Mouse (Mus musculus) forebrain, embryonic 10.5 days (tissue): ENCODE data around the gene Rbp1. TPM values are rescaled to one million over a fixed set of nuclear protein-coding genes. Genes with fewer than 3 reads are reported as not detected.

Experiments used
- DNase-seq: peaks from one replicate; pipeline ENCODE4 v3.0.0-alpha.2; 2017; ENCODE audit warnings: low spot score; ENCODE audit errors: extremely low spot score
- H3K27ac ChIP-seq: fragments of 300-500 bp; sonication (generic); 2 replicates; pipeline ENCODE4 v1.5.1; 2016; ENCODE audit warnings: mild to moderate bottlenecking
- H3K27me3 ChIP-seq: fragments of 300-500 bp; sonication (generic); 2 replicates; pipeline ENCODE4 v1.6.1; 2016; ENCODE audit warnings: mild to moderate bottlenecking; ENCODE audit not compliant: poor library complexity, severe bottlenecking
- H3K36me3 ChIP-seq: fragments of 300-500 bp; sonication (generic); replicated peaks from 2 replicates; pipeline ENCODE4 v1.6.1; 2016; ENCODE audit warnings: mild to moderate bottlenecking, moderate library complexity
- H3K4me1 ChIP-seq: fragments of 300-500 bp; sonication (generic); 2 replicates; pipeline ENCODE4 v1.6.1; 2016
- H3K4me3 ChIP-seq: fragments of 300-500 bp; sonication (generic); 2 replicates; pipeline ENCODE4 v1.5.1; 2016; ENCODE audit warnings: mild to moderate bottlenecking, moderate library complexity
- H3K9me3 ChIP-seq: fragments of 300-500 bp; sonication (generic); 2 replicates; pipeline ENCODE4 v1.6.1; 2016; ENCODE audit warnings: mild to moderate bottlenecking, moderate library complexity
- WGBS: fragments of 180-500 bp; shearing (Covaris S2); methylation state at CpG from one replicate; pipeline ENCODE4 v1.1.7; 2016; 5-methylcytosine and 5-hydroxymethylcytosine counted together
- polyA plus RNA-seq: library from polyadenylated mRNA; unstranded; fragments of >200 nt; fragmentation: Nextera tagmentation; extraction: Ambion mirVana; gene quantifications from 2 replicates; pipeline ENCODE4 v1.2.1, GENCODE M21; 2016

Gene Rbp1
- polyA plus RNA-seq, 1 experiment from 2014 or later: 27.9 TPM

- WGBS: 84% methylated on average over 7 of the region's 7 CpGs
- Histone ChIP-seq H3K4me1 (peaks cover 5% of the 10 kb centered on the region), H3K36me3 (no peaks in the 10 kb centered on the region), H3K4me3 (no peak overlapping the region), H3K27ac (no peak overlapping the region), H3K27me3 (no peaks in the 10 kb centered on the region), H3K9me3 (no peaks in the 10 kb centered on the region)
- DNase-seq: no peak
Observed at GRCm38 (mm10) chr9:98485020-98485419, 62.3 kb downstream of the Rbp1 start.

- DNase-seq: no peak
- no peak within 1 kb of the TSS for H3K4me3 ChIP-seq
- WGBS: 81% methylated on average over 3 of the region's 3 CpGs
- no peak within 1 kb of the TSS for H3K27ac ChIP-seq
- peaks cover 11% of the 10 kb centered on the region for H3K4me1 ChIP-seq
- no peaks in the 10 kb centered on the region for H3K27me3 ChIP-seq
- no peaks in the 10 kb centered on the region for H3K9me3 ChIP-seq
- H3K36me3 ChIP-seq: no peaks in the 10 kb centered on the region
Observed at GRCm38 (mm10) chr9:98485815-98486214, 63.1 kb downstream of the Rbp1 start, which contains the start of gene Rbp2. Gene Rbp2 (plus strand): TSS chr9:98486115.

- peaks cover 11% of the 10 kb centered on the region for H3K4me1 ChIP-seq
- 78% methylated on average over 6 of the region's 6 CpGs for WGBS
- H3K27ac ChIP-seq: no peak overlapping the region
- no peak overlapping the region for H3K4me3 ChIP-seq
- no peaks in the 10 kb centered on the region for H3K9me3 ChIP-seq
- H3K27me3 ChIP-seq: no peaks in the 10 kb centered on the region
- DNase-seq: no peak
- H3K36me3 ChIP-seq: no peaks in the 10 kb centered on the region
Observed at GRCm38 (mm10) chr9:98487273-98487672, 64.5 kb downstream of the Rbp1 start.

- H3K27me3 ChIP-seq: no peaks in the 10 kb centered on the region
- DNase-seq: no peak
- H3K9me3 ChIP-seq: no peaks in the 10 kb centered on the region
- no peak overlapping the region for H3K27ac ChIP-seq
- WGBS: 81% methylated on average over 4 of the region's 4 CpGs
- no peaks in the 10 kb centered on the region for H3K36me3 ChIP-seq
- peaks cover 11% of the 10 kb centered on the region for H3K4me1 ChIP-seq
- H3K4me3 ChIP-seq: no peak overlapping the region
Observed at GRCm38 (mm10) chr9:98489532-98489931, 66.8 kb downstream of the Rbp1 start.

GRCm38 (mm10) chr9:98490128-98490527 lies 67.4 kb downstream of the Rbp1 start:
- no peaks in the 10 kb centered on the region for H3K36me3 ChIP-seq
- H3K4me1 ChIP-seq: peaks cover 11% of the 10 kb centered on the region
- no peak for DNase-seq
- no peaks in the 10 kb centered on the region for H3K27me3 ChIP-seq
- 79% methylated on average over 4 of the region's 4 CpGs for WGBS
- no peak overlapping the region for H3K27ac ChIP-seq
- H3K4me3 ChIP-seq: no peak overlapping the region
- no peaks in the 10 kb centered on the region for H3K9me3 ChIP-seq

GRCm38 (mm10) chr9:98491071-98491470 lies 68.3 kb downstream of the Rbp1 start:
- H3K27ac ChIP-seq: no peak overlapping the region
- H3K27me3 ChIP-seq: no peaks in the 10 kb centered on the region
- no peaks in the 10 kb centered on the region for H3K9me3 ChIP-seq
- H3K36me3 ChIP-seq: no peaks in the 10 kb centered on the region
- H3K4me3 ChIP-seq: no peak overlapping the region
- no peak for DNase-seq
- peaks cover 11% of the 10 kb centered on the region for H3K4me1 ChIP-seq
- WGBS: 91% methylated on average over 5 of the region's 5 CpGs

- Histone ChIP-seq H3K9me3 (no peaks in the 10 kb centered on the region), H3K4me1 (peaks cover 11% of the 10 kb centered on the region), H3K27me3 (no peaks in the 10 kb centered on the region), H3K4me3 (no peak overlapping the region), H3K27ac (no peak overlapping the region), H3K36me3 (no peaks in the 10 kb centered on the region)
- no peak for DNase-seq
- WGBS: 86% methylated on average over 5 of the region's 5 CpGs
Observed at GRCm38 (mm10) chr9:98492212-98492611, 69.5 kb downstream of the Rbp1 start.

GRCm38 (mm10) chr9:98492821-98493220 lies 70.1 kb downstream of the Rbp1 start:
- H3K4me3 ChIP-seq: no peak overlapping the region
- DNase-seq: no peak
- 75% methylated on average over 1 of the region's 1 CpGs for WGBS

More at GRCm38 (mm10) chr9:98492821-98493220, 70.1 kb downstream of the Rbp1 start:
- Histone ChIP-seq H3K27ac (no peak overlapping the region), H3K36me3 (no peaks in the 10 kb centered on the region), H3K4me1 (peaks cover 17% of the 10 kb centered on the region), H3K9me3 (no peaks in the 10 kb centered on the region), H3K27me3 (no peaks in the 10 kb centered on the region)

Other genes starting within 250 kb of the Rbp1 start
- gene Nmnat3, start 135.5 kb upstream of the Rbp1 start, polyA plus RNA-seq: 3.4 and 4.7 TPM in 2 replicates
- 0.22 TPM in 1 of 2 replicates, not detected in the other for gene Rbp2, start 63.2 kb downstream of the Rbp1 start, polyA plus RNA-seq
- 157 TPM in 2 replicates for gene Copb2, start 140.8 kb downstream of the Rbp1 start, polyA plus RNA-seq
- gene Mrps22, start 178.7 kb downstream of the Rbp1 start, polyA plus RNA-seq: 82.5 and 82.6 TPM in 2 replicates